Mouse (Mus musculus) liver, embryonic 14.5 days (tissue): ENCODE measurements around the gene P2ry1.

ENCODE experiments used
- CTCF ChIP-seq: IDR thresholded peaks from 2 replicates; pipeline ENCODE4 v1.5.1; 2016; ENCODE audit warnings: antibody characterized with exemption, low read depth, control low read depth
- EP300 ChIP-seq: IDR thresholded peaks from 2 replicates; pipeline ENCODE4 v1.6.1; 2016; ENCODE audit warnings: antibody characterized with exemption, low read depth

- TF ChIP-seq CTCF, result no peak
- TF ChIP-seq EP300, result no peak
Measured at GRCm38 (mm10) chr3:60974944-60975343, 27.7 kb upstream of the P2ry1 start.
